Mouse (Mus musculus): ENCODE data around the gene Pirb. TPM values are rescaled to one million over a fixed set of nuclear protein-coding genes. Genes with fewer than 3 reads are reported as not detected.

The Pirb gene
- polyA plus RNA-seq, 1 experiment from 2014 or later = 0.15 TPM

GRCm38 (mm10) chr7:3685400-3686187 lies 34.6 kb downstream of the Pirb start:
- Histone ChIP-seq H3K4me2 (replicated peaks) (no peak overlapping the region), H3K4me1 (peaks cover 18% of the 10 kb centered on the region), H3K27ac (replicated peaks) (peak overlapping the region; percentile 73; the same call in 1 of the 2 replicates), H3K9ac (replicated peaks) (peak overlapping the region; percentile 24; the same call in 1 of the 2 replicates), H3K36me3 (peaks cover 21% of the 10 kb centered on the region), H3K27me3 (no peaks in the 10 kb centered on the region), H3K4me3 (no peak overlapping the region), H3K9me3 (no peaks in the 10 kb centered on the region)
- no peak; the same call in 1 of the 2 replicates for ATAC-seq (ENCODE audit: low FRiP score, low read depth)
- 85% methylated on average over 31 of the region's 31 CpGs for WGBS

- peaks cover 25% of the 10 kb centered on the region for H3K36me3 ChIP-seq
- no peaks in the 10 kb centered on the region for H3K9me3 ChIP-seq
- no peak overlapping the region for H3K4me3 ChIP-seq
- H3K27me3 ChIP-seq = no peaks in the 10 kb centered on the region
- peak overlapping the region; percentile 73 for H3K27ac ChIP-seq (replicated peaks)
- no peak overlapping the region for H3K4me2 ChIP-seq (replicated peaks)
- H3K4me1 ChIP-seq = peaks cover 18% of the 10 kb centered on the region
- 65% methylated on average over 8 of the region's 8 CpGs for WGBS
- H3K9ac ChIP-seq (replicated peaks) = no peak overlapping the region
- peak; percentile 24; the same call in 1 of the 2 replicates for ATAC-seq (ENCODE audit: low FRiP score, low read depth)
Observed at GRCm38 (mm10) chr7:3684698-3685097, 35.5 kb downstream of the Pirb start.

DNA sequence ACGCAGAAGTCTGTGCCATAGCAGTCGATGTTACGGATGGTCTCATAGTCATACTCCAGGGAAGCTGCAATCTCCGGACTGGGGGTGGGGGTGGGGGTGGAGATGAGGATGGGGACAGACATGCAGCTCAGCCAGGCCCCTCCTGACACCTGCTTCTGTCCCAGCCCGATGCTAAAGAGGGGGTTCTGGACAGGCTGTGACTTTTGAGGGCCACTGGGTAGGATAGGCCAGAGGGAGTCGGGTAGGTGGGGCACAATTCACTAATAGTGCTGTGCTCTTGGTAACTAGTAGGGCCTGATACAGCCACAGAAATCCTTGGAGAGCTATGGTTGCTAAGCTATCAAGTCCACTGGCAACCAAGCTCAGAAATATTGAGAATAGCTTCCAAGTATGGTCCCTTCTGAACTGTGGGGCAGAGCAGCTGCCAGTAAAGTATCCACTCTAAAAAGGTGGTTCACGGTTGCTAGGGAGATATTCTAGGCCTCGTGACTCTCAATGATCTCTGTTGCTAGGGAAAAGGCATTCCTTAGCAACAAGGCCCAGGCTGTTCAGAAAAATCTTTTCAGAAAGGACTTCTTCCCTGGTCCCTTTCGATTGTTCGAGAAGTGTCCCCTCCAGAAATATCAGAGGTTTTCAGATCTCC lies 36.2 kb downstream of the Pirb start:
- Histone ChIP-seq H3K27me3 (no peaks in the 10 kb centered on the region), H3K36me3 (peaks cover 25% of the 10 kb centered on the region), H3K27ac (replicated peaks) (peak overlapping the region; percentile 73), H3K4me3 (no peak overlapping the region), H3K4me1 (peaks cover 18% of the 10 kb centered on the region), H3K9me3 (no peaks in the 10 kb centered on the region), H3K4me2 (replicated peaks) (peak overlapping the region; percentile 21), H3K9ac (replicated peaks) (no peak overlapping the region)
- ATAC-seq (ENCODE audit: low FRiP score, low read depth) = peak; percentile 78
- WGBS = 65% methylated on average over 10 of the region's 10 CpGs

GRCm38 (mm10) chr7:3677342-3677741 lies 42.8 kb downstream of the Pirb start, which contains the start of gene Tmc4:
TSS of gene Tmc4 (minus strand) at chr7:3677553.
- Histone ChIP-seq H3K4me3 (no peak within 1 kb of the TSS), H3K9me3 (no peaks in the 10 kb centered on the region), H3K4me2 (replicated peaks) (no peak within 1 kb of the TSS), H3K27me3 (no peaks in the 10 kb centered on the region), H3K9ac (replicated peaks) (no peak within 1 kb of the TSS), H3K36me3 (peaks cover 10% of the 10 kb centered on the region; the same call in 1 of the 2 replicates), H3K27ac (replicated peaks) (no peak within 1 kb of the TSS), H3K4me1 (no peaks in the 10 kb centered on the region)
- WGBS = 55% methylated on average over 9 of the region's 9 CpGs
- no peak for ATAC-seq (ENCODE audit: low FRiP score, low read depth)

DNA sequence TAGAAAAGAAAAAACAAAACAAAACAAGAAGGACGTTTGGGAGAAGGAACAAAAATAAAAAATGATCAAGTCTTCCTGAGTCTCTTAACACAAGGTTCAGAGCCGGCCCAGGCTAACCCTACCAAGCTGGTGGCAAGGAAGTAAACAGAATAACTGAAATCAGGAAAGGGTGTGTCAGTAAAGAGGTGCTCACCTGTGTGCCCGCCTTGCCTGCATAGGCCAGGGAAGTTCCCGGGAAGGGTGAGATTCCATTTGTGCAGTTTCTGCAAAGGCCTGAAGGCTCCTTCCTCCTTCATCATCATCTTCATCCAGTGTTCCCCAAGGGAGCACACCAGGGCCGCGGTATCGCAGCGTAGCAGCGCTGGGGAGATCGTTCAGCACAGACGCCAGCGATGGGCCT lies 43.8 kb downstream of the Pirb start:
- ATAC-seq (ENCODE audit: low FRiP score, low read depth) = no peak
- Histone ChIP-seq H3K9ac (replicated peaks) (no peak overlapping the region), H3K27ac (replicated peaks) (no peak overlapping the region), H3K4me3 (no peak overlapping the region), H3K9me3 (no peaks in the 10 kb centered on the region), H3K4me1 (no peaks in the 10 kb centered on the region), H3K36me3 (peaks cover 10% of the 10 kb centered on the region; the same call in 1 of the 2 replicates), H3K27me3 (no peaks in the 10 kb centered on the region), H3K4me2 (replicated peaks) (no peak overlapping the region)
- WGBS = 89% methylated on average over 12 of the region's 12 CpGs

DNA sequence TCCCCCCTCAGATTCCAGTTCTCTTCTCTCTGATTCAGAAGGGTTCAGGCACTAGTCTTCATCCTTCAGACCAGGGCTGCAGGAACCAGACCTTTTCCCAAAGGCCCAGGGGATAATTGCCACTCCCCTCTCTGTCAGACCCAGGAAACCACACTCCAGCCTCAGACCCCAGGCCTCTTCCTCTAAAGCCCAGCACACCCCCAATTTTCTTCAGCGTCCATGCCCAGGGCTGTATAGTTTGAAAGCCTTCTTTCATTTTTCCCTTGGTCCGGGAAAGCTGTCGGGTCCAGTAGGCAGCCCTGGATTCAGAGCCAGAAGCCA lies 45.0 kb downstream of the Pirb start:
- Histone ChIP-seq H3K36me3 (peaks cover 7% of the 10 kb centered on the region; the same call in 1 of the 2 replicates), H3K27ac (replicated peaks) (no peak overlapping the region), H3K4me1 (no peaks in the 10 kb centered on the region), H3K4me2 (replicated peaks) (no peak overlapping the region), H3K4me3 (no peak overlapping the region), H3K27me3 (no peaks in the 10 kb centered on the region), H3K9me3 (no peaks in the 10 kb centered on the region), H3K9ac (replicated peaks) (no peak overlapping the region)
- no peak; the same call in 1 of the 2 replicates for ATAC-seq (ENCODE audit: low FRiP score, low read depth)
- 73% methylated on average over 3 of the region's 3 CpGs for WGBS

GRCm38 (mm10) chr7:3674507-3675227 lies 45.5 kb downstream of the Pirb start:
- Histone ChIP-seq H3K27ac (replicated peaks) (no peak overlapping the region), H3K4me2 (replicated peaks) (no peak overlapping the region), H3K36me3 (peaks cover 5% of the 10 kb centered on the region; the same call in 1 of the 2 replicates), H3K9me3 (no peaks in the 10 kb centered on the region), H3K27me3 (no peaks in the 10 kb centered on the region), H3K4me1 (no peaks in the 10 kb centered on the region), H3K4me3 (no peak overlapping the region), H3K9ac (replicated peaks) (no peak overlapping the region)
- ATAC-seq (ENCODE audit: low FRiP score, low read depth) = peak; percentile 85
- WGBS = 75% methylated on average over 10 of the region's 10 CpGs

DNA sequence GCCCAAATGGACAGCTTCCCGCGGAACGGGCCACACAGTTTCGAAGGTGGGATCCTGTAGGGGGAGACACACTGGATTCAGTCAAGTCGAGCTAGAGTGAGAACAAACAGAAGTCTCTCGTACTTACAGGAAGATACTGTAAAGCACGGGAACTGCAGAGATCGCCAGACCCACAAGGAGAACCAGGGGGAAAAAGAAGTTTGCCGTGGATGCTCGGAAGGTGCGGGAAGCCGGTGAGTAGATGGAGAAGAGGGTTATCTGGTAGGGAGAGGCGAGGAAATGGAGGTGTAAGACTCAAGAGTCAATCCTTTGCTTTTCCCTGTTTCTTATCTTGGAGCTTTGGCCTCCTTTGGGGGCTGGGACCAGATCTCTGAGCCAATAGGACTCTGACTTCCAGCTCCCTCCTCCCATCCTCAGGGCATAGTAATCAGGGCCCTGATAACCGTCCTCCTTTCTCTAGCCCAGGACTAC lies 53.2 kb downstream of the Pirb start:
- H3K27ac ChIP-seq (replicated peaks) = no peak overlapping the region
- H3K36me3 ChIP-seq = peaks cover 15% of the 10 kb centered on the region
- no peaks in the 10 kb centered on the region for H3K27me3 ChIP-seq
- ATAC-seq (ENCODE audit: low FRiP score, low read depth) = no peak
- H3K9ac ChIP-seq (replicated peaks) = no peak overlapping the region
- H3K9me3 ChIP-seq = no peaks in the 10 kb centered on the region
- WGBS = 22% methylated on average over 14 of the region's 14 CpGs
- H3K4me1 ChIP-seq = peaks cover 26% of the 10 kb centered on the region
- H3K4me3 ChIP-seq = no peak overlapping the region
- H3K4me2 ChIP-seq (replicated peaks) = no peak overlapping the region

DNA sequence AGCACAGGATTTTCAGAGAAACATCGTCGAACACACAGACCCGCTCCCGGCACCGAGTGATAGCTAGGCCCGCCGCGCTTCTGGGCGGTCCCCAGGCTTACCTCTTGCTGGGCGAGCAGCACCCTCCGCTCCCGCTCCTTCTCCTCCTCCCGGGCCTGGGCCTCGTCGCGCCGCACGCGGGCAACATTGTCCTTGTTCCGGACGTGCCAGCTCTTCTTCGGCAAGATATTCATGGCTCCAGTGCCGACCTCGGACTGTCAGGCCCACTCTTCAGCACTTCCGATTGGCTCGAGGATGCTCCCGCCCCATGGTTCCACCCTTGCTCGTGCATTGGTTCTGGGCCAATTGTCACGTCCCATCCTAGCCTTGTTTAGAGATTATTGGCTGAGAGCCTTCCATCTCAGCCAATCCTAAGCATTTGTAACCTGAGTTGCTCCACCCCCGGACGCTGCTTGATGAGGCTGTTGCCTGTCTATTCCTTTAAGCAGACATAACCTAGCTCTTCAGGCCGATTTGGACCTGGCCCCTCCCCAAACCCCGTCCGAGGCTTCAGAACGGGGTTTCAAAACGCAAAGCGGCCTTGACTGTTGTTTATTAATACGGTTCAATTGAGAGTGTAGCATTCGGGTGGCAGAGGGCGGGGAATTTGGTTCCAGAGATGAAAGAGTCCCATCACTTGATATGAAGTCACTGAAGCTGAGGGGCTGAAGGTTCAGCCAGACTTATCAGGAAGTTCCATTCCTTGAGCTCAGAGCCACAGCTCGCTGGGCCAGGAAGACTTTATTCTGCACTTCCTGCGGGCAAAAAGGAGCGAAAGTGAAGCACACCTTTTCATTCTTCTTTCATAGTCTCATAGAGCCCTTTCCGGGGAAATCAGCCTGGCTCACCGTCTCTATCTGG lies 54.7 kb downstream of the Pirb start, which contains the start of gene Leng1:
Leng1 (minus strand) TSS at position 626 of the 900 bp plus-strand sequence.
- peak; percentile 99 for ATAC-seq (ENCODE audit: low FRiP score, low read depth)
- WGBS = 4% methylated on average over 45 of the region's 45 CpGs
- Histone ChIP-seq H3K36me3 (peaks cover 28% of the 10 kb centered on the region), H3K9me3 (no peaks in the 10 kb centered on the region), H3K27me3 (no peaks in the 10 kb centered on the region), H3K4me3 (peak within 1 kb of the TSS; percentile 77), H3K4me1 (peaks cover 26% of the 10 kb centered on the region), H3K27ac (replicated peaks) (peak within 1 kb of the TSS; percentile 84), H3K9ac (replicated peaks) (peak within 1 kb of the TSS; percentile 79), H3K4me2 (replicated peaks) (peak within 1 kb of the TSS; percentile 80)

- H3K9ac ChIP-seq (replicated peaks) = peak overlapping the region; percentile 79
- WGBS = 32% methylated on average over 15 of the region's 15 CpGs
- H3K27me3 ChIP-seq = no peaks in the 10 kb centered on the region
- H3K4me3 ChIP-seq = peak overlapping the region; percentile 77
- no peaks in the 10 kb centered on the region for H3K9me3 ChIP-seq
- H3K27ac ChIP-seq (replicated peaks) = peak overlapping the region; percentile 84
- ATAC-seq (ENCODE audit: low FRiP score, low read depth) = peak; percentile 14
- peak overlapping the region; percentile 80 for H3K4me2 ChIP-seq (replicated peaks)
- peaks cover 26% of the 10 kb centered on the region for H3K4me1 ChIP-seq
- H3K36me3 ChIP-seq = peaks cover 36% of the 10 kb centered on the region
Observed at GRCm38 (mm10) chr7:3664524-3665214, 55.5 kb downstream of the Pirb start.
